Mouse (Mus musculus) kidney, embryonic 14.5 days (tissue): ENCODE data around the gene Slu7. TPM values are rescaled to one million over a fixed set of nuclear protein-coding genes. Genes with fewer than 3 reads are reported as not detected.

Source experiments
- ATAC-seq: fragments of 200-750 bp; cut with Nextera tagmentation; 2 replicates; pipeline ENCODE4 v1.8.0; 2017; ENCODE audit warnings: moderate number of reproducible peaks, mild to moderate bottlenecking, moderate TSS enrichment, moderate library complexity; ENCODE audit not compliant: low FRiP score, low TSS enrichment
- H3K27ac ChIP-seq: fragments of 300-500 bp; sonication (generic); 2 replicates; pipeline ENCODE4 v1.5.1; 2014; ENCODE audit warnings: low read depth, mild to moderate bottlenecking, low read length, moderate library complexity, mixed read lengths
- H3K27me3 ChIP-seq: fragments of 300-500 bp; sonication (generic); 2 replicates; pipeline ENCODE4 v1.6.1; 2014; ENCODE audit warnings: mild to moderate bottlenecking, low read length; ENCODE audit not compliant: control insufficient read depth, insufficient read depth
- H3K36me3 ChIP-seq: fragments of 300-500 bp; sonication (generic); 2 replicates; pipeline ENCODE4 v1.6.1; 2014; ENCODE audit warnings: low read length, mixed read lengths; ENCODE audit not compliant: control insufficient read depth, insufficient read depth
- H3K4me1 ChIP-seq: fragments of 300-500 bp; sonication (generic); 2 replicates; pipeline ENCODE4 v1.6.1; 2014; ENCODE audit warnings: low read length, mixed read lengths; ENCODE audit not compliant: control insufficient read depth, insufficient read depth
- H3K4me2 ChIP-seq: fragments of 300-500 bp; sonication (generic); replicated peaks from 2 replicates; pipeline ENCODE4 v1.6.1; 2014; ENCODE audit warnings: low read depth, mild to moderate bottlenecking, low read length
- H3K4me3 ChIP-seq: fragments of 300-500 bp; sonication (generic); 2 replicates; pipeline ENCODE4 v1.5.1; 2014; ENCODE audit warnings: mild to moderate bottlenecking, low read length
- H3K9ac ChIP-seq: fragments of 300-500 bp; sonication (generic); 2 replicates; pipeline ENCODE4 v1.6.1; 2014; ENCODE audit warnings: low read depth, mild to moderate bottlenecking, low read length, moderate library complexity
- H3K9me3 ChIP-seq: fragments of 300-500 bp; sonication (generic); 2 replicates; pipeline ENCODE4 v1.6.1; 2016; ENCODE audit warnings: low read length; ENCODE audit not compliant: control insufficient read depth
- WGBS: fragments of 180-500 bp; shearing (Covaris S2); extraction: QIAGEN DNeasy Blood & Tissue Kit; methylation state at CpG from one replicate; pipeline ENCODE4 v1.1.7; 2014; 5-methylcytosine and 5-hydroxymethylcytosine counted together
- polyA plus RNA-seq: library from polyadenylated mRNA; unstranded; fragments of >200 nt; fragmentation: Nextera tagmentation; extraction: Ambion mirVana; gene quantifications from 2 replicates; pipeline ENCODE4 v1.2.1, GENCODE M21; 2014

Slu7 gene
- polyA plus RNA-seq, 1 experiment from 2014 or later, result 58.2 TPM

- ATAC-seq, result peak; percentile 58
- 0 out of 2 replicates have a peak, but pooled peaks cover 4% of the 10 kb centered on the region for H3K4me1 ChIP-seq
- no peak overlapping the region for H3K9ac ChIP-seq
- 55% methylated on average over 14 of the region's 14 CpGs for WGBS
- no peaks in the 10 kb centered on the region for H3K9me3 ChIP-seq
- no peak overlapping the region for H3K27ac ChIP-seq
- no peaks in the 10 kb centered on the region for H3K27me3 ChIP-seq
- H3K4me2 ChIP-seq, result no peak overlapping the region
- no peaks in the 10 kb centered on the region for H3K36me3 ChIP-seq
- no peak overlapping the region for H3K4me3 ChIP-seq
Observed at GRCm38 (mm10) chr11:43395073-43395948, 38.2 kb upstream of the Slu7 start.

- WGBS, result 91% methylated on average over 4 of the region's 4 CpGs
- H3K9me3 ChIP-seq, result no peaks in the 10 kb centered on the region
- no peak overlapping the region for H3K9ac ChIP-seq
- H3K4me2 ChIP-seq, result no peak overlapping the region
- H3K27ac ChIP-seq, result no peak overlapping the region
- no peak for ATAC-seq
- no peaks in the 10 kb centered on the region for H3K36me3 ChIP-seq
- no peaks in the 10 kb centered on the region for H3K27me3 ChIP-seq
- 0 out of 2 replicates have a peak, but pooled peaks cover 4% of the 10 kb centered on the region for H3K4me1 ChIP-seq
- H3K4me3 ChIP-seq, result no peak overlapping the region
Observed at GRCm38 (mm10) chr11:43396246-43396645, 37.3 kb upstream of the Slu7 start.

- no peak overlapping the region for H3K9ac ChIP-seq
- H3K4me3 ChIP-seq, result no peak overlapping the region
- H3K4me1 ChIP-seq, result 0 out of 2 replicates have a peak, but pooled peaks cover 4% of the 10 kb centered on the region
- ATAC-seq, result no peak
- H3K27me3 ChIP-seq, result no peaks in the 10 kb centered on the region
- H3K36me3 ChIP-seq, result no peaks in the 10 kb centered on the region
- WGBS, result 68% methylated on average over 7 of the region's 7 CpGs
- no peak overlapping the region for H3K4me2 ChIP-seq
- H3K27ac ChIP-seq, result no peak overlapping the region
- H3K9me3 ChIP-seq, result no peaks in the 10 kb centered on the region
Observed at GRCm38 (mm10) chr11:43396672-43397071, 36.9 kb upstream of the Slu7 start.

GRCm38 (mm10) chr11:43399297-43399696, 34.2 kb upstream of the Slu7 start:
- ATAC-seq, result peak; percentile 53; the same call in 1 of the 2 replicates
- H3K4me3 ChIP-seq, result no peak overlapping the region
- no peaks in the 10 kb centered on the region for H3K27me3 ChIP-seq
- whole genome bisulfite sequencing, result 40% methylated on average over 4 of the region's 4 CpGs
- no peak overlapping the region for H3K9ac ChIP-seq
- H3K4me2 ChIP-seq, result no peak overlapping the region
- H3K4me1 ChIP-seq, result 0 out of 2 replicates have a peak, but pooled peaks cover 4% of the 10 kb centered on the region
- H3K36me3 ChIP-seq, result no peaks in the 10 kb centered on the region
- H3K9me3 ChIP-seq, result no peaks in the 10 kb centered on the region
- H3K27ac ChIP-seq, result no peak overlapping the region

DNA sequence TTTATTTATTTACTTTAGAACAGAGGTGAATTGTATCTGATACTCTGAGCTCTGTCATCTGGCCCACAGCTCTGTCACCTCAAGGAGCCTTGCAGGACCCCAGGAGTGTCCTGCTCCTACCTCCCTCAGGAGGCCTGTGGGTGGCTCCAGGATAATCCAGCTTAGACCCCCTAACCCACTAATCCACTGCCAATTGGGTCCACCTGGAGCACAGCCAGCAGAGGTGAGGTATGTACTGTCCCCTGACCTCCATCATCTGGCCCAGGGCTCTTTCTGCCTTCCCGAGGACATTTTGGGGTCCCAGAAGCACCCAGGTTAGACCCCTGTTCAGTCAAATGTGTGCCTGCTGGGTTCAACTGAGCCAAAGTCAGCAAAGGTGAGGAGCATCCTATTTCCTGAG, 33.4 kb upstream of the Slu7 start:
- H3K9me3 ChIP-seq, result no peaks in the 10 kb centered on the region
- 100% methylated on average over 1 of the region's 1 CpGs for WGBS
- H3K4me1 ChIP-seq, result 0 out of 2 replicates have a peak, but pooled peaks cover 3% of the 10 kb centered on the region
- ATAC-seq, result no peak
- no peaks in the 10 kb centered on the region for H3K27me3 ChIP-seq
- H3K4me3 ChIP-seq, result no peak overlapping the region
- H3K4me2 ChIP-seq, result no peak overlapping the region
- no peak overlapping the region for H3K27ac ChIP-seq
- no peak overlapping the region for H3K9ac ChIP-seq
- H3K36me3 ChIP-seq, result no peaks in the 10 kb centered on the region

GRCm38 (mm10) chr11:43404150-43404807, 29.3 kb upstream of the Slu7 start:
- no peak for ATAC-seq
- Histone ChIP-seq H3K4me3 (no peak overlapping the region), H3K4me1 (no peaks in the 10 kb centered on the region), H3K9me3 (no peaks in the 10 kb centered on the region), H3K27me3 (no peaks in the 10 kb centered on the region), H3K27ac (no peak overlapping the region), H3K36me3 (no peaks in the 10 kb centered on the region), H3K4me2 (no peak overlapping the region), H3K9ac (no peak overlapping the region)
- WGBS, result 78% methylated on average over 15 of the region's 15 CpGs

GRCm38 (mm10) chr11:43408888-43409287, 24.7 kb upstream of the Slu7 start:
- H3K27ac ChIP-seq, result no peak overlapping the region
- H3K9ac ChIP-seq, result no peak overlapping the region
- WGBS, result 86% methylated on average over 2 of the region's 2 CpGs
- H3K4me1 ChIP-seq, result no peaks in the 10 kb centered on the region
- H3K4me2 ChIP-seq, result no peak overlapping the region
- H3K4me3 ChIP-seq, result no peak overlapping the region
- no peaks in the 10 kb centered on the region for H3K9me3 ChIP-seq
- H3K27me3 ChIP-seq, result no peaks in the 10 kb centered on the region
- ATAC-seq, result no peak
- H3K36me3 ChIP-seq, result no peaks in the 10 kb centered on the region

GRCm38 (mm10) chr11:43410291-43410690, 23.3 kb upstream of the Slu7 start:
- H3K4me1 ChIP-seq, result no peaks in the 10 kb centered on the region
- no peak overlapping the region for H3K4me2 ChIP-seq
- no peaks in the 10 kb centered on the region for H3K9me3 ChIP-seq
- H3K4me3 ChIP-seq, result no peak overlapping the region
- no peak for ATAC-seq
- no peaks in the 10 kb centered on the region for H3K27me3 ChIP-seq
- H3K27ac ChIP-seq, result no peak overlapping the region
- H3K9ac ChIP-seq, result no peak overlapping the region
- no peaks in the 10 kb centered on the region for H3K36me3 ChIP-seq
- 68% methylated on average over 7 of the region's 7 CpGs for WGBS

- no peak overlapping the region for H3K27ac ChIP-seq
- WGBS, result 6% methylated on average over 1 of the region's 1 CpGs
- no peak overlapping the region for H3K4me2 ChIP-seq
- no peaks in the 10 kb centered on the region for H3K27me3 ChIP-seq
- no peaks in the 10 kb centered on the region for H3K9me3 ChIP-seq
- no peaks in the 10 kb centered on the region for H3K4me1 ChIP-seq
- H3K9ac ChIP-seq, result no peak overlapping the region
- no peak for ATAC-seq
- no peaks in the 10 kb centered on the region for H3K36me3 ChIP-seq
- H3K4me3 ChIP-seq, result no peak overlapping the region
Observed at GRCm38 (mm10) chr11:43411413-43411812, 22.1 kb upstream of the Slu7 start.
